In the genomic region with DNA sequence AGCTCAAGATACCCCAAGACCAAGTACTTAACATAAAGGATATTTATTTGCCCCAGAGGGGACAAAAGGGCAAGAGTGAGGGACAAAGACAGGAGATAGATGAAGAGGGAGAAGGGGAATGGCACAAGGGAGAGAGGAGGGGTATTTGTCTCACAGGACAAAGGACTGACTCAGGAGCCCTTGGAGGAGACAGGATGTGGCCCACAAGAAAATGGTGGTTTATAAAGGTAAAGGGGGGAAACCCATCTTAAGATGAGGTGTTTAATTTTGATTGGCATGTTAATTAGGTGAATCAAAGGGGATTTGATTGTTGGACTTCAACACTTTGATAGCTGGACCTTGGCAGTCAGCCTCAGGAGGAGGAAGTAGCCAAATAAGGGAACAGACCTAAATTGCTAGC, we compare ENCODE assay signal across 17 mouse cellular contexts. TPM values are rescaled to one million over a fixed set of nuclear protein-coding genes. Genes with fewer than 3 reads are reported as not detected.
DNase-seq lines count a peak whose midpoint lies in the region; ATAC-seq lines count a peak whose summit lies in the region.
"Had no signal": no experiment of that assay in that cellular context is flagged by ENCODE, and none has a peak within 500 bp of the region (broad histone marks: within the 10 kb centered on the region; RNA-seq: fewer than 3 reads in every experiment).

No protein-coding gene starts in this region.

- peak; percentile 16 for DNase-seq in naive thymus-derived CD4-positive, alpha-beta T cell, adult 2 months (ENCODE audit: low read depth)
- no peak for DNase-seq in right cerebral cortex, postnatal 4 days
- no peak for DNase-seq in adrenal gland, postnatal 10 days
- DNase-seq: adrenal gland, adult 2 months; adrenal gland, postnatal 14 days; adrenal gland, postnatal 36 days; cerebellum, adult 11-12 months; cerebellum, adult 2 months; cerebellum, adult 9-10 months; cerebellum, postnatal 10 days; cerebellum, postnatal 25 days; forebrain, postnatal 0 days had no signal

- ATAC-seq in CD4-positive, CD25-positive, alpha-beta regulatory T cell, adult 4 months: peak; percentile 61
- peak; percentile 55 for ATAC-seq in activated CD4-positive, CD25-positive, alpha-beta regulatory T cell, adult 4 months
- ATAC-seq: forebrain, embryonic 13.5 days; forebrain, embryonic 15.5 days; forebrain, postnatal 0 days; Patski had no signal

RNA-seq across cellular contexts. Expression of gene Jmy, which starts 44.7 kb away (rescaled TPM):
- 1 to 10 TPM; 1.4 to 2.7 TPM for polyA plus RNA-seq in CD4-positive, CD25-positive, alpha-beta regulatory T cell, adult 4 months (2017; shearing (Covaris generic))
- 1 to 10 TPM; 1.5 to 2.1 TPM for polyA plus RNA-seq in activated CD4-positive, CD25-positive, alpha-beta regulatory T cell, adult 4 months (2017; shearing (Covaris generic))
- 10 to 100 TPM; 34.2 to 38.3 TPM for total RNA-seq in adrenal gland, postnatal 10 days (2021)
